Mouse (Mus musculus) limb, embryonic 12.5 days (tissue): ENCODE results near the gene Xylb. TPM values are rescaled to one million over a fixed set of nuclear protein-coding genes. Genes with fewer than 3 reads are reported as not detected.

Experiments used
- ATAC-seq: fragments of 200-750 bp; cut with Nextera tagmentation; 2 replicates; pipeline ENCODE4 v1.8.0; 2017; ENCODE audit warnings: low read depth, moderate TSS enrichment; ENCODE audit not compliant: insufficient number of reproducible peaks, insufficient read depth, low FRiP score, low TSS enrichment
- H3K27ac ChIP-seq: fragments of 300-500 bp; sonication (generic); 2 replicates; pipeline ENCODE4 v1.5.1; 2016; ENCODE audit warnings: mild to moderate bottlenecking, moderate library complexity
- H3K27me3 ChIP-seq: fragments of 300-500 bp; sonication (generic); 2 replicates; pipeline ENCODE4 v1.6.1; 2016; ENCODE audit warnings: mild to moderate bottlenecking, moderate library complexity
- H3K36me3 ChIP-seq: fragments of 300-500 bp; sonication (generic); 2 replicates; pipeline ENCODE4 v1.6.1; 2016; ENCODE audit warnings: mild to moderate bottlenecking, moderate library complexity
- H3K4me1 ChIP-seq: fragments of 300-500 bp; sonication (generic); replicated peaks from 2 replicates; pipeline ENCODE4 v1.6.1; 2016
- H3K4me2 ChIP-seq: fragments of 300-500 bp; sonication (generic); 2 replicates; pipeline ENCODE4 v1.6.1; 2016; ENCODE audit warnings: mild to moderate bottlenecking, moderate library complexity
- H3K4me3 ChIP-seq: fragments of 300-500 bp; sonication (generic); replicated peaks from 2 replicates; pipeline ENCODE4 v1.5.1; 2016; ENCODE audit warnings: mild to moderate bottlenecking
- H3K9ac ChIP-seq: fragments of 300-500 bp; sonication (generic); replicated peaks from 2 replicates; pipeline ENCODE4 v1.6.1; 2016; ENCODE audit warnings: mild to moderate bottlenecking, moderate library complexity
- H3K9me3 ChIP-seq: fragments of 300-500 bp; sonication (generic); 2 replicates; pipeline ENCODE4 v1.6.1; 2016; ENCODE audit warnings: mild to moderate bottlenecking, moderate library complexity
- WGBS: fragments of 180-500 bp; shearing (Covaris S2); methylation state at CpG from one replicate; pipeline ENCODE4 v1.1.7; 2016; 5-methylcytosine and 5-hydroxymethylcytosine counted together
- polyA plus RNA-seq: library from polyadenylated mRNA; unstranded; fragments of >200 nt; fragmentation: Nextera tagmentation; extraction: Ambion mirVana; gene quantifications from 2 replicates; pipeline ENCODE4 v1.2.1, GENCODE M21; 2016

Gene Xylb
- polyA plus RNA-seq, 1 experiment from 2014 or later, result 7.6 TPM

- Histone ChIP-seq H3K9ac (no peak overlapping the region), H3K36me3 (no peaks in the 10 kb centered on the region), H3K27ac (no peak overlapping the region), H3K4me2 (no peak overlapping the region), H3K4me1 (no peaks in the 10 kb centered on the region; the same call in 1 of the 2 replicates), H3K9me3 (no peaks in the 10 kb centered on the region), H3K4me3 (no peak overlapping the region), H3K27me3 (no peaks in the 10 kb centered on the region)
- ATAC-seq, result no peak
- WGBS, result 79% methylated on average over 3 of the region's 3 CpGs
These were observed 28.7 kb upstream of the Xylb start for GRCm38 (mm10) chr9:119328488-119328887.

- Histone ChIP-seq H3K4me1 (no peaks in the 10 kb centered on the region), H3K27ac (no peak overlapping the region), H3K36me3 (no peaks in the 10 kb centered on the region), H3K27me3 (no peaks in the 10 kb centered on the region), H3K9ac (no peak overlapping the region), H3K4me3 (no peak overlapping the region), H3K9me3 (no peaks in the 10 kb centered on the region), H3K4me2 (no peak overlapping the region)
- ATAC-seq, result no peak
- WGBS, result 91% methylated on average over 15 of the region's 15 CpGs
These were observed 26.8 kb upstream of the Xylb start for GRCm38 (mm10) chr9:119330186-119330963.

GRCm38 (mm10) chr9:119334324-119334723 is 22.9 kb upstream of the Xylb start:
- no peak for ATAC-seq
- no peak overlapping the region for H3K4me3 ChIP-seq

GRCm38 (mm10) chr9:119334834-119335233 is 22.3 kb upstream of the Xylb start:
- H3K27ac ChIP-seq, result no peak overlapping the region
- no peak overlapping the region for H3K4me2 ChIP-seq
- no peak for ATAC-seq
- peaks cover 4% of the 10 kb centered on the region; the same call in 1 of the 2 replicates for H3K27me3 ChIP-seq
- no peak overlapping the region for H3K4me3 ChIP-seq
- no peaks in the 10 kb centered on the region for H3K9me3 ChIP-seq
- no peaks in the 10 kb centered on the region for H3K36me3 ChIP-seq
- no peak overlapping the region for H3K9ac ChIP-seq
- no peaks in the 10 kb centered on the region; the same call in 1 of the 2 replicates for H3K4me1 ChIP-seq
- WGBS, result 81% methylated on average over 2 of the region's 2 CpGs

More at GRCm38 (mm10) chr9:119334324-119334723, 22.9 kb upstream of the Xylb start:
- Histone ChIP-seq H3K9ac (no peak overlapping the region), H3K4me1 (no peaks in the 10 kb centered on the region; the same call in 1 of the 2 replicates), H3K36me3 (no peaks in the 10 kb centered on the region), H3K4me2 (no peak overlapping the region), H3K9me3 (no peaks in the 10 kb centered on the region), H3K27ac (no peak overlapping the region), H3K27me3 (peaks cover 4% of the 10 kb centered on the region; the same call in 1 of the 2 replicates)
- WGBS, result 61% methylated on average over 10 of the region's 10 CpGs

- Histone ChIP-seq H3K27ac (no peak overlapping the region), H3K4me3 (no peak overlapping the region), H3K9me3 (no peaks in the 10 kb centered on the region), H3K4me1 (peaks cover 6% of the 10 kb centered on the region; the same call in 1 of the 2 replicates), H3K27me3 (peaks cover 4% of the 10 kb centered on the region; the same call in 1 of the 2 replicates), H3K4me2 (no peak overlapping the region), H3K9ac (no peak overlapping the region), H3K36me3 (no peaks in the 10 kb centered on the region)
- ATAC-seq, result no peak
- WGBS, result 81% methylated on average over 4 of the region's 4 CpGs
These were observed 21.6 kb upstream of the Xylb start for GRCm38 (mm10) chr9:119335571-119335970.

GRCm38 (mm10) chr9:119337842-119338241 is 19.3 kb upstream of the Xylb start:
- no peaks in the 10 kb centered on the region; the same call in 1 of the 2 replicates for H3K36me3 ChIP-seq
- peaks cover 14% of the 10 kb centered on the region for H3K4me1 ChIP-seq
- H3K4me2 ChIP-seq, result no peak overlapping the region
- no peaks in the 10 kb centered on the region for H3K9me3 ChIP-seq
- no peak overlapping the region for H3K9ac ChIP-seq
- H3K27ac ChIP-seq, result no peak overlapping the region
- ATAC-seq, result no peak
- no peak overlapping the region for H3K4me3 ChIP-seq
- peaks cover 4% of the 10 kb centered on the region; the same call in 1 of the 2 replicates for H3K27me3 ChIP-seq
- 90% methylated on average over 14 of the region's 14 CpGs for WGBS

- H3K36me3 ChIP-seq, result peaks cover 5% of the 10 kb centered on the region
- H3K27me3 ChIP-seq, result peaks cover 4% of the 10 kb centered on the region; the same call in 1 of the 2 replicates
- H3K9me3 ChIP-seq, result no peaks in the 10 kb centered on the region
- no peak overlapping the region for H3K4me3 ChIP-seq
- peaks cover 14% of the 10 kb centered on the region for H3K4me1 ChIP-seq
- ATAC-seq, result no peak
- H3K9ac ChIP-seq, result no peak overlapping the region
- 93% methylated on average over 3 of the region's 3 CpGs for WGBS
- no peak overlapping the region for H3K4me2 ChIP-seq
- H3K27ac ChIP-seq, result no peak overlapping the region
These were observed 18.8 kb upstream of the Xylb start for GRCm38 (mm10) chr9:119338350-119338749.

- peak overlapping the region; percentile 77 for H3K4me2 ChIP-seq
- H3K4me3 ChIP-seq, result peak overlapping the region; percentile 84
- H3K27ac ChIP-seq, result no peak overlapping the region
- H3K4me1 ChIP-seq, result peaks cover 14% of the 10 kb centered on the region
- H3K9me3 ChIP-seq, result no peaks in the 10 kb centered on the region
- WGBS, result 53% methylated on average over 7 of the region's 7 CpGs
- no peak overlapping the region for H3K9ac ChIP-seq
- ATAC-seq, result no peak
- H3K27me3 ChIP-seq, result peaks cover 4% of the 10 kb centered on the region; the same call in 1 of the 2 replicates
- H3K36me3 ChIP-seq, result peaks cover 12% of the 10 kb centered on the region
These were observed 18.1 kb upstream of the Xylb start for GRCm38 (mm10) chr9:119339106-119339505.

GRCm38 (mm10) chr9:119339558-119340211 is 17.5 kb upstream of the Xylb start, which contains the start of gene Acaa1a:
Acaa1a (plus strand) TSS chr9:119339676.
- Histone ChIP-seq H3K36me3 (peaks cover 17% of the 10 kb centered on the region), H3K4me1 (peaks cover 14% of the 10 kb centered on the region), H3K27me3 (peaks cover 4% of the 10 kb centered on the region; the same call in 1 of the 2 replicates), H3K27ac (peak within 1 kb of the TSS; percentile 91), H3K9ac (peak within 1 kb of the TSS; percentile 66), H3K9me3 (no peaks in the 10 kb centered on the region), H3K4me3 (peak within 1 kb of the TSS; percentile 84), H3K4me2 (peak within 1 kb of the TSS; percentile 77)
- no peak for ATAC-seq
- WGBS, result under 1% methylated on average over 43 of the region's 43 CpGs

- H3K4me1 ChIP-seq, result peaks cover 14% of the 10 kb centered on the region
- no peaks in the 10 kb centered on the region for H3K9me3 ChIP-seq
- peaks cover 4% of the 10 kb centered on the region; the same call in 1 of the 2 replicates for H3K27me3 ChIP-seq
- peak overlapping the region; percentile 66; the same call in 1 of the 2 replicates for H3K9ac ChIP-seq
- H3K4me2 ChIP-seq, result peak overlapping the region; percentile 77
- peak overlapping the region; percentile 84 for H3K4me3 ChIP-seq
- ATAC-seq, result no peak
- peak overlapping the region; percentile 91 for H3K27ac ChIP-seq
- peaks cover 23% of the 10 kb centered on the region for H3K36me3 ChIP-seq
- 5% methylated on average over 8 of the region's 8 CpGs for WGBS
These were observed 17.0 kb upstream of the Xylb start for GRCm38 (mm10) chr9:119340212-119340580.
